Mouse (Mus musculus): ENCODE measurements around the gene Slc25a23.

Slc25a23 gene

DNA sequence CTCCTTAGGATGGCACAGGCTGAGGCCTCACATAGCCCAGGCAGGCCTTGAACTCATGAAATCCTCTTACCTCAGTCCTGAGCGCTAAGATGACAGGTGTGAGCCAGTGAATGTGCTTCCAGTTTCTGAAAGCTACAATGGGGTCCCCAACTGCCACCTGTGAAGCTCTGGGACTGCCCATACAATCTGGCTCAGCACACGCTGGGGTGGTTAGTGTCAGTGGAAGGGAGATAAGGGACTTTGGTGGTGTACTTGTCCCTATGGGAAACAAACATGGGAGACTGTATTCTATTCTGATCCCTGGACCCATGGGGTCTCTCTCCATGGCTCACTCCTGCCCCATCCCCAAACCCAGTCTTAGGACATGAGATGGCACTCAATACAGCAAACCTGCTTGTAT lies 40.0 kb downstream of the Slc25a23 start:
- no peak for DNase-seq (ENCODE audit: low read depth, low spot score)

DNA sequence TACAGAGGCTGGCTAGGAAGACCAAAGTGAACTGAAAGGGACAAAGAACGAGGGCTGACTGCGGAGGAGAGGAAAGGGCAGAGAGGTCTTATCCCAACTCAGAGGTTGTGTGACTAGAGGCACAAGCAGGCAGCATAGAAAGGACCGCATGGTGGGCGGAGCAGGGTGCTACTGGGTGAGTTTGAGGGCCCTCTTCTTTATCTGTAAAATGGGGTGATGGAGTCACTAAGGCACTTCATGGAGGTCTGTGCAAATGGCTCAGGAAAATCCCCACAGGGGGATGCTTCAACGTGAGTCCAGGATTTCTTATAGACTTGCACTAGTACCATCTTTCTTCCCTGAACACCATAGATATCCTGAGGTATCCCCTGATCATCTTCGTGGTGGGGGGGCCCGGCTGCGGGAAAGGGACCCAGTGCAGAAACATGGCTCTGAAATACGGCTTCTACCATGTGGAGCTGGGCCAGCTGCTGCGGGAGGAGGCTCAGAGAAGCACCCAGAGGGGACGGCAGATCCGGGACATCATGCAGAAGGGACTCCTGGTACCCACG lies 47.3 kb downstream of the Slc25a23 start:
- no peak for DNase-seq (ENCODE audit: low read depth, low spot score)

DNA sequence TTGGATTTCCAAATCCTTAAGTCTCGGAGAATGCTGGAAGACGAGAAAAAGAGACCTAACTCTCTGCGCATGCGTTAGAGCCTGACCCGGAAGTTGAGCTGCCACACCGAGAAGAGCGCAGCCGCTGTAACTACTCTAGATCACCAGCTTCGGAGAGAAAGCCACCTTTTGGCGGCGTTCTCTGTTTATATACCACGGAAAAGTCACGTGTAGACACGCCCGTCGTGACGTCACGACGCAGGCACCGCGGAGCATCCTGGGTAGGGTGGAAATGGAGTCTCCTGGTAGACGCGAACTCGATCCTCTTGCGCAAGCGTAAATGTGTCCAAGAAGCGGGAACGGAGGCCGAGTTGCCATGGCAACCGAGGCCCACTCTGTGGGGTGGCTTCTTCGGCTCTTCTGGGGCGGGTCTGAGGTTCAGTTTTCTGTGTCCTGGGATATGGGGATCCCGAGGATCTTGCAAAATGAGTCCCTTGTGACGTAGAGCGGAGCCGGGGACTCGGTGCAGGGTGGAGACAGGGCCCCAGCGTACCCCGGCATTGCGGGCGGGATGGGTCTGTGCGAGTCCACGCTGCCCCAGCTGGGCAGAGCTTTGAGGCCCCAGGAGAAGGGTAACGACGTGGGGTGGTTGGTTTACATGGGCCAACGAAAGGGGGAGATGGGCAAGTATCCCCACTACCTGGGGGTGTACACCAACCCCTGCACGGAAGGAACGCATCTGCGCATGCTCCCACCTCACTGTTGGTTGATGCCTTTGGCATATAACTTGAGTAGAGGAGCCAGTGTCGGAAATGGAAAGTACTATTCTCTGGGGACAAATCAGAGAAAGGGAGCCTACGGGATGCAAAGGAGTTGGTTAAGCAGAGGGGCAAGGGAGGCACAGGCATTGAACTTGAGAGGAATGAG lies 48.2 kb downstream of the Slc25a23 start, which contains the start of the genes Gtf2f1 and Gm17949:
Gene Gtf2f1 (minus strand): TSS at position 53 of the 906 bp plus-strand sequence.
Gene Gm17949 (plus strand): TSS at position 234 of the 906 bp plus-strand sequence.
- peak; percentile 98 for DNase-seq (ENCODE audit: low read depth, low spot score)

DNA sequence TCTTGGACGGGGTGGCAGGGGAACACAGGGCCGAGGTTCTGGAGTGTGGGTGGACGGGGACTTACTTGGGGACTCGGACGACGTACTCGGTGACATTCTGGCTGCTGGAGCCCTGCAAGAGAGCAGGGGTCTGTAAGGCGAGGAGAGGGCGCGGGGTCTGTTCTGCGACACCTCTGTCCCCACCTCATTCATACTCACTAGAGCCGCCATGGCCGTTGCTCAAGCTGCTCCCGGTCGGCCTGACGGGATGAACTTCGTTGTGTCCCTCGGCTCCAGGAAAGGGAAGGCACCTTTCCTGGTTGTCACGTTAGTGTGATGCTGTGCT lies 48.8 kb downstream of the Slc25a23 start:
- no peak for DNase-seq (ENCODE audit: low read depth, low spot score)

DNA sequence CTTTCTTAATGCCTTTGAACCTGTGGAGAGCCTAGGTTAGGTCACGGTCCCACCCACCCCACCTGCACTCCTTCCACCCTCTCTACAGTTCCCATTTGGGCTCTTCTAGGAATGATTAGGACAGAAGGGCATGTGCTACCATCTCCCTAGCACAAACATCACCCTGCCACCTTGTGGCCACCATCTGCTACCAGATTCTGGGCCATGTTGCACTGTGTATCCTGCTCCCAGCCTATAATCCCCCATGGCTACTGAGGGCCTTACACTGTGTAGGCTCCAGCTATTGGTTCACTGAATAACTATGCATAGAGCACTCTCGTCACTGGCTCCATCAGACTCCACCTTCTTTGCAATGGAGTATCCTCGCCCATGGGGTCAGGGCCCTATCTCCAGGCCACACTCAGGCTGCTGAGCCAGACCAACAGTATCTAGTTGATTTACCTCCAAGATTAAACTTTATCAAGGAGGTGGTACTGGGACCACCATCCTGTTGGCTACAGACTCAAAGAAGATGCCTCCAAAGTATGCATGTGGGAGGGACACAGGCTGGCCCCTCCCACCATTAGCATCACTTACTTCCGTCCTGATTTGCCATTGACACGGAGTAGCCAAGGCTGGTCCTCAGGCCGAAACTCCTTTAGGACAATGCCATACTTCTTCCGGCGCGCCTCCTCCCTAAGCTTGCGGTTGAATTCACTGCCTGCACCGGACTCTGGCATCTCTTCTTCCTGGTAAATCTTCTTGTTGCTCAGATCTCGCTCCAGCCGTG lies 52.3 kb downstream of the Slc25a23 start:
- no peak for DNase-seq (ENCODE audit: low read depth, low spot score)

DNA sequence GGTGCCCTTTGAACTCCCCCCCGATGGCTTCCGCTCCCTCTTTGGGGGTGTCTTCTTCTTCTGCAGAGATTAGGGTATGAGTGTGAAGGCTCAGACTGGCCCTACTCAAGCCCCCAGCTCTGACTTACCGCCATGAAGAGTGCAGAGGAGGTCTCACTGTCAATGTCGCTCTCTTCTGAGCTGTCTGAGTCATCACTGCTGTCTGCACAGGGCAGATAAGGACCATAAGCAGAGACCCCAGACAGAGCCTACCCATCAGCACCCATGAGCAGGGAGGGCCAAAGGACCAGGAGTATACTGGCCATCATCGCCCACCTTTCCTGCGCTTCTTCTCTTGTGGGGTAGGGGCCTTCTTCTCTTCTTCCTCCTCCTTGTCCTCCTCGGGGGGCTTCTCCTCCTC lies 55.7 kb downstream of the Slc25a23 start:
- no peak for DNase-seq (ENCODE audit: low read depth, low spot score)

DNA sequence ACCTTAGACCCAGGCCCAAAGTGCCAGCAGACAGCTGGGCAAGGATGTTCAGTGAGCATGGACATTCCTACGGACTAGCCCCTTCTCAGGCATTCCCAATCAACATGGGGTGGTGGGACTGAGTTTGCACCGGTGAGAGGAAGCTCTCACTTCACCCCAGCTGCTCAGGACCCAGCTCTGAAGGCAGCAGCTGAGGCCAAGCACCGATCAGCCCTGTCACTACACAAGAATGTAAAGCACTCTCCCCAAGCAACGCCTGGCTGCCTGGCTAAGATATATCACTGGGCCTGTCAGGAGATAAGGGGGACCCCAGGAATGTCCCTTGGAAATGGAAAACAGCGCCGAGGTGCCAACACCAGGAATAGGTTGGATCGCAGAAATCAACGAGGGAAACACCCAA lies 58.4 kb downstream of the Slc25a23 start:
- DNase-seq (ENCODE audit: low read depth, low spot score), result no peak

DNA sequence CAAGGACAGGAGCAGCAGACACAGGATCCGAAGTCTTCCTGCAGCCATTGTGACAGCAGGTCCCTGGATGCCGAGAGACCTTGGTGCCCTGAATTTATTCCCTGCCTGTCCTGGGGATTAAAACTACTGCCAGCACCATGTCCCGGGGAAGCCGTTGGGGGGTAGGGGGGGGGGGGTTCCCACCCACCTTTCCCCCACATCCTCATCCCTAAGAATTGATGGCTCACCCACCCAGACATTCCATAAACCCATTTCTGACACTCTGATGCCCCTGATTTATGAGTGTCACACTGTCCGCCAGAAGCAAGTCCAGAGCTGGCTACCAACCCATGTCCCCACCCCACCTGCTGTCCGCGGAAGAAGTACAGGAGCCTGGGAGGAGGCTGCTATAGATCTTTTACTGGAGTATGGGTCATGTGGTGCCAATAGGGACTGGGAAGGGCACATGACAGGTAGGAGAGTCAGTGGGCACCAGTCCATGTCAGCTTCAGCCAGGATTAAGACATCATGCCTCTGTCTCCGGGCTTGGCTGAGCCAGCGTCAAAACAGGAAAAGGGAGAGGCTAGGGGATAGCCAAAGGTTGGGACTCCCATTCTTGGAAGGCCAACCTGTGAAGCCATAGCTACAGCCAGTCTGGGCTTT lies 59.6 kb downstream of the Slc25a23 start, which contains the start of gene Pspn:
Gene Pspn (minus strand): TSS at position 51 of the 642 bp plus-strand sequence.
- no peak for DNase-seq (ENCODE audit: low read depth, low spot score)

DNA sequence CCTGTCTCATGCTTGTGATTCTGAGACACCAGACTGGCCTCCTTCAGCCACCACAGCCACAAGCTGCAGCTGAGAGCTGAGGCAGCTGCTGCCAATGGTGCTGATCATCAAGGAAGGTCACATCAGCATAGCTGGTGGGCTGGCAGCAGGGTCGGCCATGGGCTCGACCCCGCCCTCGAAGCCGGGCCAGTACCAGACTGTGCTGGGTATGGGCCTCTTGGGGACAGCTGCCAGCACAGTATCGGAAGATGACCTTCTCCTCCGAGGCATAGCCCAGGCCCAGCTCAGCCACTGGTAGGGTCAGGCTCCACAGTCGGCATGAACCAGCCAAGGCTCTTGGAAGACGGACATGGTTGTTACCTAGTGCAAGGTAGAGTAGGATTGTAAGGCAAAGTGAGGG lies 60.2 kb downstream of the Slc25a23 start:
- no peak for DNase-seq (ENCODE audit: low read depth, low spot score)

DNA sequence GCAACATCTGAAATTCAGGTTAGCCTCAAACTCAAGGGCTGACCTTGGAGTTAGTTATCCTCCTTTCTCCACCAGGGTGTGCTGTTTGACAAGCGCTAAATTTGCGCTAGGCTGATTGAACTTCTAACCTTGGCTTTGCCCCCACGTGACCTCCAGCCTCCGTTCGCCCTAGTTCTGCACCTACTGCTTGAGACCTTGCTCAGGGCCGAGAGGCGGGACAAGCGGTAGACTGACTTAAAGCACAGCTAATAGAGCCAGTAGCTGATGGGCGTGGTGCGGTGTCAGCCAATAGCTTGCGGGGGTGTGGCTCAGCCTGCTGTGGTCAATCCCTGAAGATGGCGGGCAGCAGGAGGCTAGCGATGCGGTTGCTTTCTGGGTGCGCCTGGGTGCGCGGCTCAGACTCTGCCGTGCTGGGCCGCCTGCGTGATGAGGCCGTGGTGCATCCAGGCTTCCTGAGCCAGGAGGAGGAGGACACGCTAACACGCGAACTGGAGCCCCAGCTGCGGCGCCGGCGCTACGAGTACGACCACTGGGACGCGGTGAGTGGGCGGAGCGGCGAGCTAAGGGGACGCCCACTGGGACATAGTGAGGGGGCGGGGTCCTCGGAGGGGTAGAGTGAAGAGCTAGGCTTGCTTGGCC lies 62.5 kb downstream of the Slc25a23 start, which contains the start of gene Alkbh7:
Gene Alkbh7 (plus strand): TSS at position 311 of the 639 bp plus-strand sequence.
- DNase-seq (ENCODE audit: low read depth, low spot score), result peak; percentile 97

DNA sequence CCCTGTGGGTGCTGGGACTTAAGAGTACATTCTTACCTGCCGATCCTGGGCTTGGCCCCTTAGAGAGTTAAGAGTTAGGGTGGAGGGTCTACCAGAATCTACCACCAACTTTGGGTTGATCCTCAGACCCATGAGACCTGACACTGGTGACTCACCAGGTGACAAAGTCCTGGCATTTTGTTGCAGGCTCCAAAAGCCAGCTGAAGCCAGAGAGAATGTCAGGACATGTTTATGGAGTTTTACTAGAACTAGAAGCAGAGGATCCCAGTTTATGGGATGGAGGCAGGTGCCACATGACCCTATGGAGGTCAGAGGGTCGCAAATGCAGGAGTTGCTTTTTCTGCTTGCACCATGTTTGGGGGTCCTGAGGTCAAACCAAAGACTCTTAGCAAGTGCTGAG lies 63.2 kb downstream of the Slc25a23 start:
- DNase-seq (ENCODE audit: low read depth, low spot score), result no peak

DNA sequence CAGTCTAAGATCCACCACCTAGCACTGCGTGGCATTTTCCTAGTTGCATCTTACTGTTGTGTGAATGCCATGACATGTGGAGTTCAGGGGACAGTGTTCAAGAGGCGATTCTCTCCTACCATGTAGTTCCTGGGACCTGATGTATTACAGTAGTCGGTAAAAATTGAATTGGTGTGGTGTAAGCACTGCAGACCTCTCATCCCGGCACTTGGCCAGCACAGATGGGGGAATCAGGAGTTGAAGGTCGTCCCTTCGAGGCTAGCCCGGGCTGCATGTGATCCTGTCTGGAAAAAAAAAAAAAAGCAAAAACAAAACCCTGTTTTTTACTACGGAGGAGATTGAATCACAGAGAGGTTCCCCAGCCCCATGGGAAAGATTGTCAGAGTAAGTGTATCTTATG lies 64.6 kb downstream of the Slc25a23 start:
- no peak for DNase-seq (ENCODE audit: low read depth, low spot score)

All from retina, adult 2 months (tissue).